Mouse (Mus musculus): Measurements from ENCODE around the gene Wdr27. TPM values are rescaled to one million over a fixed set of nuclear protein-coding genes. Genes with fewer than 3 reads are reported as not detected.

Gene Wdr27
- total RNA-seq (2023), result not detected

GRCm38 (mm10) chr17:14943009-14943728 lies at the start of gene Wdr27, which contains the start of gene 1600012H06Rik:
Gene Wdr27, minus strand, starts transcription at chr17:14943158.
Gene 1600012H06Rik, plus strand, starts transcription at chr17:14943184.

GRCm38 (mm10) chr17:14978362-14979038 lies 35.5 kb upstream of the Wdr27 start, which contains the start of the genes 9030025P20Rik and Gm3417:
Gene 9030025P20Rik, plus strand, starts transcription at chr17:14978468.
Gene Gm3417, minus strand, starts transcription at chr17:14978790.

GRCm38 (mm10) chr17:14960951-14961556 lies 18.1 kb upstream of the Wdr27 start, which contains the start of gene Phf10:
Gene Phf10, minus strand, starts transcription at chr17:14961273.

Other genes starting within 250 kb of the Wdr27 start
- not detected for gene Thbs2, start 248.9 kb downstream of the Wdr27 start, total RNA-seq (2023)
- gene 1600012H06Rik, start within 50 bp of the Wdr27 start, total RNA-seq (2023), result 17.5 TPM
- gene Phf10, start 18.1 kb upstream of the Wdr27 start, total RNA-seq (2023), result 38.7 TPM
- gene 9030025P20Rik, start 35.3 kb upstream of the Wdr27 start, total RNA-seq (2023), result 21.5 TPM
- gene Gm3417, start 35.6 kb upstream of the Wdr27 start, total RNA-seq (2023), result 2.1 TPM
- gene Gm3435, start 67.0 kb upstream of the Wdr27 start, total RNA-seq (2023), result 10.1 TPM
- 108 TPM for gene Ermard, start 98.0 kb upstream of the Wdr27 start, total RNA-seq (2023)
- not detected for gene Tcte3, start 98.3 kb upstream of the Wdr27 start, total RNA-seq (2023)
- 8.4 TPM for gene Gm3448, start 98.4 kb upstream of the Wdr27 start, total RNA-seq (2023)

Data from CD4-positive naive resting alpha-beta T cell, adult 57 days (primary cell).